Mouse (Mus musculus) heart, adult 2 months (tissue): ENCODE results near the gene Mcu.

Experiments
- CTCF ChIP-seq: fragments of 200-600 bp; IDR thresholded peaks from 2 replicates; pipeline ENCODE4 v1.8.1; 2022; ENCODE audit warnings: antibody characterized with exemption, mild to moderate bottlenecking, moderate library complexity
- EP300 ChIP-seq: fragments of 200-500 bp; IDR thresholded peaks from 2 replicates; pipeline ENCODE4 v1.6.1; 2011; ENCODE audit warnings: low read depth, low read length, control low read depth; ENCODE audit not compliant: insufficient read depth
- POLR2A ChIP-seq: fragments of 200-500 bp; IDR thresholded peaks from 2 replicates; pipeline ENCODE4 v1.6.1; 2011; ENCODE audit warnings: mild to moderate bottlenecking, low read depth, low read length, control low read depth; ENCODE audit not compliant: insufficient read depth

DNA sequence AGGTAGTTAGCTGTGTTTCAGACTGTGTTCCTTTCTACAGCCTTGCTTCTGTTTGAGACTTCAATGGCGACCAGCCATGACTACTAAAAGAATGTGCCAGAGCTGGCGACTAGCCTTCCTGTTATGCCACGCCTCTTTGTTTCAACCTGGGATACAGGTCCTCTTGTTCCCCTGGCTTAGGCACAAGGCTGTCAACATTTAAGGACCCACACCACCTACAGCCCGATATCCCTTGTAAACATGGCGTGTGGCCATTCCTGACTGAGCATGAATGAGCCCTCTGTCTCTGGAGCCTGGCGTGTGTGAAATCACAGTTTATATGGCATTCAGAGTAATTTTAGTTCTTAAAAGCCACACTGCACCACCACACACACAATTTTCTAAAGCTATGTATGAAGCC, 154.2 kb downstream of the Mcu start:
- no peak for TF ChIP-seq POLR2A
- TF ChIP-seq EP300, result no peak
- TF ChIP-seq CTCF, result no peak
